Mouse (Mus musculus) hindbrain, embryonic 14.5 days (tissue): ENCODE measurements around the gene Hdac4. TPM values are rescaled to one million over a fixed set of nuclear protein-coding genes. Genes with fewer than 3 reads are reported as not detected.

Experiments used
- ATAC-seq: fragments of 200-750 bp; cut with Nextera tagmentation; 2 replicates; pipeline ENCODE4 v1.8.0; 2017; ENCODE audit warnings: moderate number of reproducible peaks, mild to moderate bottlenecking, moderate TSS enrichment, moderate library complexity; ENCODE audit not compliant: low FRiP score
- DNase-seq: peaks from one replicate; pipeline ENCODE4 v3.0.0-alpha.2; 2015; ENCODE audit warnings: low spot score
- H3K27ac ChIP-seq: fragments of 300-500 bp; sonication (generic); 2 replicates; pipeline ENCODE4 v1.5.1; 2014; ENCODE audit warnings: mild to moderate bottlenecking, moderate library complexity
- H3K27me3 ChIP-seq: fragments of 300-500 bp; sonication (generic); 2 replicates; pipeline ENCODE4 v1.6.1; 2014; ENCODE audit warnings: mild to moderate bottlenecking, low read length, mixed read lengths; ENCODE audit not compliant: control insufficient read depth, insufficient read depth
- H3K36me3 ChIP-seq: fragments of 300-500 bp; sonication (generic); replicated peaks from 2 replicates; pipeline ENCODE4 v1.6.1; 2014; ENCODE audit not compliant: control insufficient read depth, insufficient read depth
- H3K4me1 ChIP-seq: fragments of 300-500 bp; sonication (generic); replicated peaks from 2 replicates; pipeline ENCODE4 v1.6.1; 2014; ENCODE audit warnings: antibody characterized with exemption, low read length, mixed read lengths; ENCODE audit not compliant: control insufficient read depth, insufficient read depth
- H3K4me2 ChIP-seq: fragments of 300-500 bp; sonication (generic); replicated peaks from 2 replicates; pipeline ENCODE4 v1.6.1; 2014; ENCODE audit warnings: mild to moderate bottlenecking, moderate library complexity
- H3K4me3 ChIP-seq: fragments of 300-500 bp; sonication (generic); replicated peaks from 2 replicates; pipeline ENCODE4 v1.5.1; 2014; ENCODE audit warnings: mild to moderate bottlenecking, low read length
- H3K9ac ChIP-seq: fragments of 300-500 bp; sonication (generic); 2 replicates; pipeline ENCODE4 v1.6.1; 2014
- H3K9me3 ChIP-seq: fragments of 300-500 bp; sonication (generic); 2 replicates; pipeline ENCODE4 v1.6.1; 2016; ENCODE audit warnings: low read length; ENCODE audit not compliant: control insufficient read depth
- WGBS: fragments of 180-500 bp; shearing (Covaris S2); extraction: QIAGEN DNeasy Blood & Tissue Kit; methylation state at CpG from one replicate; pipeline ENCODE4 v1.1.7; 2014; 5-methylcytosine and 5-hydroxymethylcytosine counted together
- polyA plus RNA-seq: library from polyadenylated mRNA; unstranded; fragments of >200 nt; fragmentation: Nextera tagmentation; extraction: Ambion mirVana; gene quantifications from 2 replicates; pipeline ENCODE4 v1.2.1, GENCODE M21; 2014

Gene Hdac4
- polyA plus RNA-seq, 1 experiment from 2014 or later = 27.5 TPM

DNA sequence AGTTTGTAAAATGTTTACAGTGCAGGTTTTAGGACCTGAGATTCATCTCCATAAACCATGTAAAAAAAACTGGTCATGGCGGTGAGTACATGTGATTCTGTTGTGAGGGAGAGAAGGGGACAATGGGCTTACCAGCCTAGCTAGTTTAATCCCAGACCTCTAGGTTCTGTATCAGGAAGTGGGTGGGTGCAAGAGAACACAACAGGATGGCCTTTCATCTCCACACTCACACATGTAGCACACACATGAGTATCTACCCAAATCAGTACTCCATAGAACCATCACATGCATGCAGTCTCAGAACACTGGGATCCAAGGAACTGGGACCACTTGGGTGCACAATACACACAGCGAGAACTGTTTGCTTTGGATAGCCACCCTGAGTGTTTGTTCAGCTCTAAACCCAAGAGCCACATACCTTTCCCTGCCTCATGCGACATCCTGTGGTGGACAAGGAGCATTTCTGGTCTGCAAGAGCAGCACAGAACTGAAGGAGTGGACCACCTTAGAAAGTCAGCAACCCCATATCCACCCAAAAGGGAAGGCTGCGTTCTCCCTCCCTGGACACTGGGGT lies 143.9 kb downstream of the Hdac4 start:
- H3K4me1 ChIP-seq = peaks cover 13% of the 10 kb centered on the region; the same call in 1 of the 2 replicates
- H3K9ac ChIP-seq = no peak overlapping the region
- H3K4me3 ChIP-seq = no peak overlapping the region
- no peaks in the 10 kb centered on the region for H3K9me3 ChIP-seq
- no peak overlapping the region for H3K4me2 ChIP-seq
- ATAC-seq = no peak
- no peaks in the 10 kb centered on the region for H3K27me3 ChIP-seq
- no peaks in the 10 kb centered on the region for H3K36me3 ChIP-seq
- 85% methylated on average over 4 of the region's 4 CpGs for WGBS
- H3K27ac ChIP-seq = no peak overlapping the region
- DNase-seq = no peak

DNA sequence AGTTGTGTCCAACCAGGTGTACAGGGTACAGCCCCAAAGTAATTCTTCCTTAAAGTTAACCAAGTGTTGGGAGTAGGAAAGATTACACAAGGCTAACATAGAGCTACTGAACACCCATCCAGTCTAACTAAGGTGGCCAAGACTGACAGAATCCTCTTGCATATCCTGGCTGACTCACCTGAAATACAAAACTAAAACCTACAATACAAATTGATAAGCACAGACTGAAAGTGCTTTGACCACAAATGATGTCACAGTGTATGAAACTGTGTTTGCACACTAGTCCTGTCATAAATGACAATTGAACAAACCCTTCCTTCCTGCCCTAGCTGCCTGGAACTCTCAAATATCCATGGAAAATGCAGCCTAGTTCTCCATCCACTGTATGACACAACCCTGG lies 144.5 kb downstream of the Hdac4 start:
- Histone ChIP-seq H3K4me1 (peaks cover 13% of the 10 kb centered on the region; the same call in 1 of the 2 replicates), H3K27me3 (no peaks in the 10 kb centered on the region), H3K36me3 (no peaks in the 10 kb centered on the region), H3K27ac (no peak overlapping the region), H3K4me2 (no peak overlapping the region), H3K9ac (no peak overlapping the region), H3K9me3 (no peaks in the 10 kb centered on the region), H3K4me3 (no peak overlapping the region)
- no peak for DNase-seq
- ATAC-seq = no peak

DNA sequence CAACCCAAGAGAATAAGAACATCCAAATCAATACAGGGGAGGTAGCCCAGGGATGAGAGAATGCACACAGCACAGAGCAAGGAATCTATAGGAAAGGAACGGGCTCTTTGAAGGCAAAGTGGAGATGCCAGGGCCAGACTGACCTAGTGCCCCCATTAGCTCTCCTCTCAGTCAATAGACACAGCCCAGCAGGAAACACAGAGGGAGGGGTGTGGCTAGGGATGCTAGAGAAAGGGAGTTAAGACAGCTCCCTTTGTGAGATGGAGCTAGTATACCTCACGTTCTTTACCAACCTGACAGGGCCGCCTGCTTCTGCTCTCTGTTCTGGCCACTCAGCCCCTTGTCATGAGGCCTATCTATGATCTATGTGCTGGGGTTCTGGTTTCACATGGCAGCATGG lies 144.9 kb downstream of the Hdac4 start:
- no peak overlapping the region for H3K4me2 ChIP-seq
- no peak overlapping the region for H3K4me3 ChIP-seq
- WGBS = 16% methylated on average over 3 of the region's 3 CpGs
- H3K9ac ChIP-seq = no peak overlapping the region
- H3K9me3 ChIP-seq = no peaks in the 10 kb centered on the region
- no peaks in the 10 kb centered on the region for H3K27me3 ChIP-seq
- H3K36me3 ChIP-seq = no peaks in the 10 kb centered on the region
- peaks cover 13% of the 10 kb centered on the region; the same call in 1 of the 2 replicates for H3K4me1 ChIP-seq
- DNase-seq (no peak), ATAC-seq (no peak)
- H3K27ac ChIP-seq = no peak overlapping the region

DNA sequence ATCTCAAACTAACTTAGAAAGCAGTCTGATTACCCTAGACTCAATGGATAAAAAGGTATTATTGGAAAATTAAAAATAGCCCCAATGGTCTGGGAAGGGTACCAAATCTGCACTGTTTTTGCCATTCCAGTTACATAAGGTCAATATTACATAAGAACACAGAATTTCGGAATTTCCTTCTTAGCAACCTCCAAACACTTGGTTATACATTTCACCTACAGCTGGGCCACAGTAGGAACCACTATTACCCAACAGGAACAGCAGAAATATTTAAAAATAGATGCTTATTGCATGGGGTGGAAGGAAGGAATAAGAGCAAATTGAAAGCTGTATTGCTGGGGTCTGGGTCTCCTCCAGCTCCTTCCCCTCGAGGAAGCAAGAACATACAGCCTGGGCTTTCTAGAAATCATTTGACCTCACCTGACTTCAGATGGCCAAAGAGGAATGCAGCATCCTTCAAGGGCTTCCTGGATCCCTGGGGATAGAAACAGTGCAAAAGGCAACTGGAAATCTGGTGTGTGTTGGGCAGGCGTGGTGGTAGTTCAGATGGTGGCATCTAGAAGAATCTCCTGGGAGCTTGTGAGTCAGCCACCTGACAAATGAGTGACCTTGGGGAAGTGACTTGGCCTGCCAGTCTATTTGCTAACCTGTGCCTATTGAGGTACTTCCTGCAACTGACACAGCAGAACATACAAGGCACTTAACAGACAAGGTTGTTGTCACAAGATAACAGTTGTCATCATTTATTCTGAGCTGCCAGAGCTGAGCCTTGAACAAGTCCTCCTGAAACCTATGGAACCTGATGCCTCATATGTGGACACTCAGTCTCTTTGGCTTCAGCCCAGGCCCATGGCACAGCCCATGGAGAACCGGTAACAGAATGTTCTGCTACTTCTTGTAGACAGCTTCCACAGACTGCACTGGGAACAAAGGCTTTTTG lies 146.8 kb downstream of the Hdac4 start:
- H3K36me3 ChIP-seq = no peaks in the 10 kb centered on the region
- no peak overlapping the region for H3K27ac ChIP-seq
- no peak overlapping the region for H3K9ac ChIP-seq
- H3K4me2 ChIP-seq = no peak overlapping the region
- no peak for DNase-seq
- 92% methylated on average over 4 of the region's 4 CpGs for WGBS
- no peak overlapping the region for H3K4me3 ChIP-seq
- ATAC-seq = no peak
- no peaks in the 10 kb centered on the region for H3K9me3 ChIP-seq
- H3K4me1 ChIP-seq = peaks cover 13% of the 10 kb centered on the region; the same call in 1 of the 2 replicates
- no peaks in the 10 kb centered on the region for H3K27me3 ChIP-seq

DNA sequence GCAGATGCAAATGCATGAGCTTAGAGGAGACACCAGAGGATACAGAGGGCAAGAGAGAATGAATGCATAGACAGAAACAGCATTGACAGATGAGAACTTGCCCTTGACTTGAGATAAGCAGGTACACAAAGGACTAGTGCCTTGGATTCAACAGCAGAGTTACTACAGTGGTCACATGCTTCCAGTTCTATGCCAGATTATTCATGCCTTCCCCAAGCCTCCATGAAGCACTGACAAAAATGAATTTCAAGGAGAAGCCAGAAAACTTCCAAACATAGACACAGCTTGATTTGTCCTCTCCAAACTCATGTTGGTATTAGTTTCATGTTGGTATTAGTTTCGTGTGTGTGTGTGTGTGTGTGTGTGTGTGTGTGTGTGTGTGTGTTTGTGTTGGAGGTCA lies 149.8 kb downstream of the Hdac4 start:
- no peak for DNase-seq
- Histone ChIP-seq H3K27me3 (no peaks in the 10 kb centered on the region), H3K36me3 (no peaks in the 10 kb centered on the region), H3K4me1 (peaks cover 4% of the 10 kb centered on the region; the same call in 1 of the 2 replicates), H3K4me2 (no peak overlapping the region), H3K4me3 (no peak overlapping the region), H3K9ac (no peak overlapping the region), H3K27ac (no peak overlapping the region), H3K9me3 (no peaks in the 10 kb centered on the region)
- ATAC-seq = no peak
- WGBS = 100% methylated on average over 1 of the region's 1 CpGs

DNA sequence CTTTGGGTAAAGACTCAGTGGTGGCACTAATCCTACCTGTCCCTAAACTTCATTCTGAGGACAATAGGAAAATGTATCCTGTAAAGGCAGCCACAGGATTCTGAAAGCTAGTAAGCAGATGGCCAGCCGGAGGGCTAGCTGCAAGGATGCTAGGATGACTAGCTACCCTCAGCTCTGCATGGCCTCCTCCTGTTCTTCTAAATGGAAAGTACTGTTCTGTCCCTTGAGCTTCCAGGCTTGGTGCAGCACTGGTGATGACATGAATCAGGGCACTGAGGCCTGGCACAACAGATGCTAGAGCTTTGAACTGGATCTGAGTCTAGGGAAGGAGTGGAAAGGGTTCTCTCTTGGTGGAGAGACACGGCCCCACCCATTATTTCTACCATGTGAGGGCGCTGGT lies 150.6 kb downstream of the Hdac4 start:
- DNase-seq (no peak), ATAC-seq (no peak)
- Histone ChIP-seq H3K27ac (no peak overlapping the region), H3K36me3 (no peaks in the 10 kb centered on the region), H3K4me3 (no peak overlapping the region), H3K4me2 (no peak overlapping the region), H3K9ac (no peak overlapping the region), H3K9me3 (no peaks in the 10 kb centered on the region), H3K4me1 (peaks cover 4% of the 10 kb centered on the region; the same call in 1 of the 2 replicates), H3K27me3 (no peaks in the 10 kb centered on the region)
- WGBS = 88% methylated on average over 3 of the region's 3 CpGs

DNA sequence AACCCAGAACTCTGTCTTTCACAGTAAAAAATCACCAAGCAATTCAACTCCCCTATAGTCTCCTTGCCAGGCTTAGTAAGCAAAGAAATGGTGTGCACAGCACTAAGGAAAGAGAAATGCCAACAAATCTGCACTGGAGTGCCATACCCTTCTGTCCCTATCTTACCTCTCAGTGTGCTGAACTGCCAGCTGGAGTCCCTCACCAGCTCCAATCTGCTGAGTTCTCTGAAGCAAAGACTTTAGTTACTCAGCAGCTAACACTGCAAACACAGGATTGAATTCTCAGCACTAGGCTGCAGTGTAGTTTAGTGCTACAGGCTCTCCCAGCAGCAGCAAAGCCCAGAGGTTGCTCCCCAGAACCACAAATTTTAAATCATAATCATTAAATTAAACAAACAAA lies 151.5 kb downstream of the Hdac4 start:
- Histone ChIP-seq H3K27me3 (no peaks in the 10 kb centered on the region), H3K27ac (no peak overlapping the region), H3K4me1 (peaks cover 5% of the 10 kb centered on the region; the same call in 1 of the 2 replicates), H3K9ac (no peak overlapping the region), H3K9me3 (no peaks in the 10 kb centered on the region), H3K4me2 (no peak overlapping the region), H3K4me3 (no peak overlapping the region), H3K36me3 (no peaks in the 10 kb centered on the region)
- ATAC-seq = no peak
- no peak for DNase-seq

DNA sequence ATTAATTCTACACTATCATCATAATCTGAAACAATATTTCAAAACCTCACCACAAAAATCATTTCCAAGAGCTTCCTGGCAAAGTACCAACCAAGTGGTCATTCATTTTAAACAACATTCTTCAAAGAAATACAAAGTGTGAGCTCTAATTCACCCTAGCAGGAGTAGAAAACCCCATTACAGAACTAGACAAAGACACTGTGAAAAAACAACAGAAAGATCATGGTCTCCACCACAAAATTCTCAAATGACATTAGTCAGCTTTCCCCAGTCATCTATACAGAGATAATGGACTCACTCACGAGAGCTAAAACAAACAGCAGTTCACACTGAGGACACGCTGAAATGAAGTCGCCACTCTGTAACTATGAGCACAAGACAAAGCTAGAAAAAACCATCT lies 153.4 kb downstream of the Hdac4 start:
- ATAC-seq = no peak

DNA sequence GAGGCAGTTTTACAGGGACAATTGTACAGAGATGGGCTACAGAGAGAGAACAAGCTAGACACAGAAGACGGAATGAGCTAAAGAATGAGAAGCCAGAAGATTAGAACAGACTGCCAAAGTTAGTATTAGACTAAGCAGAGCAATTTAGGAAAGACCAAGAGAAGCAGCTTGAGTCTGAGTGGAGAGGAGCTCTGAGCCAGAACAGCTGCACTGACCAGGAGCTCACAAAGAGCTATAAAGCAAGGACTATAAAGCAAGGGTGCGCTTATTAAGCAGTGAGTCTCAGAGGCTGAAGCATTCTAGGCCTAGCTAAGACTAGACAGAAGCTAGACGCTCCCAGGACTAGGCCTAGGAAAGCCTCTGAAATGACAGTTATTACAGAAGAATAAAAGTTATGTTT lies 154.2 kb downstream of the Hdac4 start:
- H3K9ac ChIP-seq = no peak overlapping the region
- H3K4me2 ChIP-seq = no peak overlapping the region
- 73% methylated on average over 3 of the region's 3 CpGs for WGBS
- H3K9me3 ChIP-seq = no peaks in the 10 kb centered on the region
- no peak for ATAC-seq
- H3K27me3 ChIP-seq = no peaks in the 10 kb centered on the region
- H3K27ac ChIP-seq = no peak overlapping the region
- no peaks in the 10 kb centered on the region for H3K36me3 ChIP-seq
- DNase-seq = no peak
- no peak overlapping the region for H3K4me3 ChIP-seq
- peaks cover 11% of the 10 kb centered on the region; the same call in 1 of the 2 replicates for H3K4me1 ChIP-seq

More for the DNA sequence above, 153.4 kb downstream of the Hdac4 start:
- Histone ChIP-seq H3K4me3 (no peak overlapping the region), H3K36me3 (no peaks in the 10 kb centered on the region), H3K4me2 (no peak overlapping the region), H3K9me3 (no peaks in the 10 kb centered on the region), H3K27ac (no peak overlapping the region), H3K4me1 (peaks cover 10% of the 10 kb centered on the region; the same call in 1 of the 2 replicates), H3K27me3 (no peaks in the 10 kb centered on the region), H3K9ac (no peak overlapping the region)
- 40% methylated on average over 3 of the region's 3 CpGs for WGBS
- DNase-seq = no peak
